Mouse (Mus musculus) brain, embryonic 14.5 days (tissue): ENCODE data around the gene Esrrg.

Source experiments
- CTCF ChIP-seq: fragments of 200-500 bp; IDR thresholded peaks from 2 replicates; pipeline ENCODE4 v1.5.1; 2012; ENCODE audit warnings: inconsistent platforms, mild to moderate bottlenecking, moderate library complexity, borderline replicate concordance; ENCODE audit not compliant: insufficient read depth, insufficient read length; ENCODE audit errors: extremely low read depth
- POLR2A ChIP-seq: fragments of 200-500 bp; IDR thresholded peaks from 2 replicates; pipeline ENCODE4 v1.6.1; 2012; ENCODE audit warnings: mild to moderate bottlenecking, inconsistent platforms, borderline replicate concordance; ENCODE audit not compliant: poor library complexity, insufficient read depth, insufficient read length, severe bottlenecking; ENCODE audit errors: extremely low read depth

- TF ChIP-seq POLR2A = no peak
- TF ChIP-seq CTCF = no peak
Observed at GRCm38 (mm10) chr1:187887270-187887669, 278.7 kb downstream of the Esrrg start.
